Mouse (Mus musculus) hindbrain, postnatal 0 days (tissue): ENCODE data around the gene Ccdc47. TPM values are rescaled to one million over a fixed set of nuclear protein-coding genes. Genes with fewer than 3 reads are reported as not detected.
"Not testable (repeated sequence)": the region's sequence is repeated elsewhere in the genome, so short reads cannot be mapped to it uniquely, and the experiment has no call there.

Experiments
- ATAC-seq: fragments of 200-750 bp; cut with Nextera tagmentation; 2 replicates; pipeline ENCODE4 v1.8.0; 2017; ENCODE audit warnings: mild to moderate bottlenecking, moderate TSS enrichment, moderate library complexity
- DNase-seq: peaks from one replicate; pipeline ENCODE4 v3.0.0-alpha.2; 2015; ENCODE audit warnings: low spot score
- H3K27ac ChIP-seq: fragments of 300-500 bp; sonication (generic); 2 replicates; pipeline ENCODE4 v1.5.1; 2014; ENCODE audit warnings: mild to moderate bottlenecking
- H3K27me3 ChIP-seq: fragments of 300-500 bp; sonication (generic); 2 replicates; pipeline ENCODE4 v1.6.1; 2014; ENCODE audit warnings: low read length, mixed read lengths; ENCODE audit not compliant: insufficient read depth
- H3K36me3 ChIP-seq: fragments of 300-500 bp; sonication (generic); 2 replicates; pipeline ENCODE4 v1.6.1; 2014; ENCODE audit warnings: low read length, mixed read lengths; ENCODE audit not compliant: insufficient read depth
- H3K4me1 ChIP-seq: fragments of 300-500 bp; sonication (generic); 2 replicates; pipeline ENCODE4 v1.6.1; 2014; ENCODE audit warnings: antibody characterized with exemption, low read length, mixed read lengths; ENCODE audit not compliant: insufficient read depth
- H3K4me2 ChIP-seq: fragments of 300-500 bp; sonication (generic); 2 replicates; pipeline ENCODE4 v1.6.1; 2014; ENCODE audit warnings: low read depth, mild to moderate bottlenecking, low read length, moderate library complexity, mixed read lengths
- H3K4me3 ChIP-seq: fragments of 300-500 bp; sonication (generic); 2 replicates; pipeline ENCODE4 v1.5.1; 2014; ENCODE audit warnings: low read length
- H3K9ac ChIP-seq: fragments of 300-500 bp; sonication (generic); replicated peaks from 2 replicates; pipeline ENCODE4 v1.6.1; 2014; ENCODE audit warnings: mild to moderate bottlenecking, low read length, moderate library complexity, mixed read lengths
- H3K9me3 ChIP-seq: fragments of 300-500 bp; sonication (generic); 2 replicates; pipeline ENCODE4 v1.6.1; 2016; ENCODE audit warnings: low read length, mixed read lengths
- CTCF ChIP-seq: IDR thresholded peaks from 2 replicates; pipeline ENCODE4 v1.5.1; 2016; ENCODE audit warnings: antibody characterized with exemption, control low read depth, low read depth
- WGBS: fragments of 180-500 bp; shearing (Covaris S2); extraction: QIAGEN DNeasy Blood & Tissue Kit; methylation state at CpG from one replicate; pipeline ENCODE4 v1.1.7; 2014; 5-methylcytosine and 5-hydroxymethylcytosine counted together
- polyA plus RNA-seq: library from polyadenylated mRNA; unstranded; fragments of >200 nt; fragmentation: Nextera tagmentation; extraction: Ambion mirVana; gene quantifications from 2 replicates; pipeline ENCODE4 v1.2.1, GENCODE M21; 2015
- total RNA-seq: library from RNA; depleted of rRNA; stranded (reverse); fragments of >200 nt; gene quantifications from 2 replicates; pipeline ENCODE4 v1.2.3, GENCODE M21; 2014

Gene Ccdc47
- total and polyA plus RNA-seq, 2 experiments from 2014 or later: 16.9 to 85.2 TPM

- Histone ChIP-seq H3K9ac (no peak overlapping the region), H3K27ac (no peak overlapping the region), H3K9me3 (no peaks in the 10 kb centered on the region), H3K4me2 (no peak overlapping the region), H3K36me3 (peaks cover 42% of the 10 kb centered on the region), H3K4me1 (no peaks in the 10 kb centered on the region), H3K4me3 (no peak overlapping the region), H3K27me3 (no peaks in the 10 kb centered on the region)
- WGBS: 90% methylated on average over 6 of the region's 6 CpGs
- DNase-seq (no peak), ATAC-seq (no peak)
- TF ChIP-seq CTCF: no peak
Observed at GRCm38 (mm10) chr11:106200756-106201155, 15.4 kb downstream of the Ccdc47 start.

GRCm38 (mm10) chr11:106199997-106200396 is 16.1 kb downstream of the Ccdc47 start:
- H3K4me2 ChIP-seq, H3K9me3 ChIP-seq, DNase-seq, H3K27me3 ChIP-seq, H3K27ac ChIP-seq, ATAC-seq, H3K4me3 ChIP-seq, H3K4me1 ChIP-seq, H3K9ac ChIP-seq: not testable (repeated sequence)
- 93% methylated on average over 7 of the region's 7 CpGs for WGBS
- H3K36me3 ChIP-seq: peaks cover 34% of the 10 kb centered on the region

DNA sequence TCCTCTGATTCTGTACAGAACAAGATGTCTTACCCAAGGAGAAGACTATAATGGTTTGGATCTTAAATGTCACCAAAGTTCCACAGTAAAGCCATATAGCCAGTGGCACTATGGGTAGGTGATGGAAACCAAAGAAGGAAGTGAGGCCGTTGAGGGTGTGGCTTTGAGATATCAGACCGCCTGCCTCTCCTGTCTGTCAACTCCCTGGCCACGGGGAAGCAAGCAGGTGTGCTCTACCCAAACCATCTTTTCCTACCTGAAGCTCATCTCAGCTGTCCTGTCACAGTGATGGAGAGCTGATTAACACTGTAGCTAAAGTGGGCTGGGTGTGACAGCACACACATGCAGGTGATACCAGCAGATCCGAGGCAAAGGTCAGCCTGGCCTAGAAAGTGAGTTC is 17.9 kb downstream of the Ccdc47 start:
- H3K4me3 ChIP-seq: no peak overlapping the region
- WGBS: 96% methylated on average over 4 of the region's 4 CpGs
- no peak for TF ChIP-seq CTCF

GRCm38 (mm10) chr11:106195341-106195740 is 20.8 kb downstream of the Ccdc47 start:
- H3K4me1 ChIP-seq: peaks cover 8% of the 10 kb centered on the region
- H3K4me3 ChIP-seq: no peak overlapping the region
- no peaks in the 10 kb centered on the region for H3K36me3 ChIP-seq
- no peaks in the 10 kb centered on the region for H3K27me3 ChIP-seq
- H3K4me2 ChIP-seq: no peak overlapping the region
- H3K9me3 ChIP-seq: no peaks in the 10 kb centered on the region
- no peak for DNase-seq
- TF ChIP-seq CTCF: no peak
- H3K9ac ChIP-seq: no peak overlapping the region
- ATAC-seq: no peak
- H3K27ac ChIP-seq: no peak overlapping the region

More for the DNA sequence above, 17.9 kb downstream of the Ccdc47 start:
- ATAC-seq: no peak
- Histone ChIP-seq H3K27ac (no peak overlapping the region), H3K4me1 (no peaks in the 10 kb centered on the region), H3K36me3 (peaks cover 21% of the 10 kb centered on the region; the same call in 1 of the 2 replicates), H3K27me3 (no peaks in the 10 kb centered on the region), H3K4me2 (no peak overlapping the region), H3K9ac (no peak overlapping the region), H3K9me3 (no peaks in the 10 kb centered on the region)
- no peak for DNase-seq

DNA sequence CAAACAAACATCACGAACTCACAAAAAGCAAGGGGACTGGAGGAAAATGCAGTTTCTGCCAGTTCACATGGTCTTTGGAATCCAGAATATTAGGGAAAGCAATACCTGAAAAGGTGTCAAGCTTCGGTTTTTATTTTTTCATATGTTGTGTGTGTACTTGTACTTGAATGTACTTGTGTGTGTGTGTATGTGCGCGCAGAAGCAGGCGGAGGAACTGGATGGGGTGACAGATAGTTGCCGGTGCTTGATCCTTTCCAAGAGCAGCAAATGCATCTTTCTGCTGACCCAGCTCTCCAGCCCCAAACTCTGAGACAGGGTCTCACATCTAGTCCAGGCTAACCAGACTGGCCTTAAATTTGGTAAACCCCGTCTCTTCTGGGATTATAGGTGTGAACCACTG is 21.3 kb downstream of the Ccdc47 start:
- DNase-seq (no peak), ATAC-seq (no peak)
- no peaks in the 10 kb centered on the region for H3K27me3 ChIP-seq
- no peak overlapping the region for H3K9ac ChIP-seq
- WGBS: 92% methylated on average over 7 of the region's 7 CpGs
- peaks cover 8% of the 10 kb centered on the region for H3K4me1 ChIP-seq
- H3K4me2 ChIP-seq: no peak overlapping the region
- H3K9me3 ChIP-seq: no peaks in the 10 kb centered on the region
- TF ChIP-seq CTCF: no peak
- H3K4me3 ChIP-seq: no peak overlapping the region
- H3K27ac ChIP-seq: no peak overlapping the region
- H3K36me3 ChIP-seq: no peaks in the 10 kb centered on the region

DNA sequence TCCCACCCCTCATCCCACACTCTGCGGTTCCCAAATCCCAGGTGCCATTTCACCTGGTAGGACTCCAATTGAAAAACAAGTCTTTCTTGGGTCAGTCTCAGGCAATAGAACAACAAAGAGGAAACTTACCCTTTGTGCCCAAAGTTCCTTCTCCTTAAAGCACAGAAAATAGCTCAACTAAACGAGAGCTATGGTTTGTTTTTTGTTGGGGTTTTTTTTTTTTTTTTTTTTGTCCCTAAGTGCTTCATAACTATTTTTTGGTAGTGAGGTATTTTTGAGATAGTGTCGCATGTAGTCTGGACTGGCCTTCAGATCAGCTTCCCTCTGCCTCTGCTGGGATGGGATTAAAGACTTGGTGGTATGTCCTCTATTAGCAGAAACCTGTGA is 22.0 kb downstream of the Ccdc47 start:
- peak overlapping the region; percentile 68 for H3K27ac ChIP-seq
- no peak for TF ChIP-seq CTCF
- DNase-seq (no peak), ATAC-seq (no peak)
- H3K36me3 ChIP-seq: no peaks in the 10 kb centered on the region
- peaks cover 8% of the 10 kb centered on the region for H3K4me1 ChIP-seq
- no peaks in the 10 kb centered on the region for H3K9me3 ChIP-seq
- no peaks in the 10 kb centered on the region for H3K27me3 ChIP-seq
- 30% methylated on average over 3 of the region's 3 CpGs for WGBS
- H3K4me3 ChIP-seq: peak overlapping the region; percentile 71
- H3K9ac ChIP-seq: peak overlapping the region; percentile 66
- peak overlapping the region; percentile 78 for H3K4me2 ChIP-seq

DNA sequence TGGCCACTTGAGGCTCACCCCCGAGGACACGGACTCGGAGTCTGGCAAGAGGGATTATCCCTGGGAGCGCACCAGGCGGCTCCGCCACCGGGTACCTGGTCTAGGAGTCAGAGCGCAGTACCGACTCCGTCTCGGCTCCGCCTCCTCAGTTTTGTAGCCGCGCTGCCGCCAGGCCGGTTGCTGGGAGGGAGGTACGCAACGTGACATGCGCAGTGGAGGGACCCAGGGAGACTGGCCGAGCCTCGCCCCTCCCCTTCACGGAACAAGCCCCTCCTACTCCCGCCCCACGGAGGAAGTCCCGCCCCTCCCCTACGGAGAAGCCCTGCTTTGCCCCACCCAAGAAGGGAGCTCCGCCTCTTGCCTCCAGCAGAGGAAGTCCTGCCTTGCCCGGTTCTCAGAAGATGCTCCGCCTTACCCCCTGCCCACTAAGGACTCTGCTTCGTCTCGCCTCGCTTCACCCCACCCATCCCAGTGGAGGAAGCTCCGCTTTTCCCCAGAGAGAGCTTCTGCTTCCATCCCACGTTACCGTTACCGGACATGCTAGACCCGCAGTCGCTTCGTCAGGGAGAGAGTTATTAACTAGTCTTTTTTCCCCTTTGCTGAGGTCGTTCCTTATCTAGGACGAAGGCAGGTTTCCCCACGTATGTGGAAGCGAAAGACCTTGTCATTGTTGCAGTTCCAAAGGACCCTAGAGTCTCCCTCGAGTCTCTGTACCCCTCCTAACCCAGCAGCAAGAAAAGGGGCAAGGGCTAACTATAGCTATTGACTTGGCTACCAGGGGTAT is 22.6 kb downstream of the Ccdc47 start:
- Histone ChIP-seq H3K4me1 (peaks cover 8% of the 10 kb centered on the region), H3K27ac (peak overlapping the region; percentile 68), H3K27me3 (no peaks in the 10 kb centered on the region), H3K4me3 (peak overlapping the region; percentile 71), H3K36me3 (no peaks in the 10 kb centered on the region), H3K4me2 (peak overlapping the region; percentile 78), H3K9ac (peak overlapping the region; percentile 66), H3K9me3 (no peaks in the 10 kb centered on the region)
- WGBS: under 1% methylated on average over 44 of the region's 44 CpGs
- peak; percentile 98 for DNase-seq
- no peak; the same call in none of the 2 replicates for TF ChIP-seq CTCF
- ATAC-seq: peak; percentile 97
